Mouse (Mus musculus) ES-E14 (cell line): ENCODE measurements around the gene B3gat3. TPM values are rescaled to one million over a fixed set of nuclear protein-coding genes. Genes with fewer than 3 reads are reported as not detected.

Experiments used
- DNase-seq: peaks from one replicate; pipeline ENCODE4 v3.0.0-alpha.2; 2013; ENCODE audit warnings: low read depth, low spot score
- H3K27ac ChIP-seq: 2 replicates; pipeline ENCODE4 v1.5.1; 2012; ENCODE audit warnings: low read depth, mild to moderate bottlenecking, low read length, moderate library complexity, mixed read lengths; ENCODE audit not compliant: poor library complexity, insufficient read depth, severe bottlenecking
- H3K36me3 ChIP-seq: 2 replicates; pipeline ENCODE4 v1.6.1; 2012; ENCODE audit warnings: mild to moderate bottlenecking, low read length, moderate library complexity, mixed read lengths; ENCODE audit not compliant: control insufficient read depth, poor library complexity, insufficient read depth, severe bottlenecking
- H3K4me1 ChIP-seq, 2 experiments: fragments of 150-350 bp in 1 of 2; sonication (generic) in 1 of 2; 2 replicates each; pipeline ENCODE4 v1.6.1; 2012; ENCODE audit warnings: low read length in 2 of 2, mild to moderate bottlenecking in 1 of 2, mixed read lengths in 1 of 2; ENCODE audit not compliant: control insufficient read depth in 2 of 2, insufficient read depth in 2 of 2, poor library complexity in 1 of 2
- H3K4me3 ChIP-seq, 2 experiments: fragments of 150-350 bp in 1 of 2; sonication (generic) in 1 of 2; 2 replicates each; pipeline ENCODE4 v1.5.1; 2012; ENCODE audit warnings: low read length in 2 of 2, low read depth in 1 of 2, mild to moderate bottlenecking in 1 of 2, mixed read lengths in 1 of 2; ENCODE audit not compliant: insufficient read depth in 1 of 2, poor library complexity in 1 of 2, severe bottlenecking in 1 of 2
- H3K9ac ChIP-seq: 2 replicates; pipeline ENCODE4 v1.6.1; 2012; ENCODE audit warnings: low read depth, mild to moderate bottlenecking, low read length, mixed read lengths; ENCODE audit not compliant: poor library complexity, insufficient read depth, severe bottlenecking
- H3K9me3 ChIP-seq: fragments of 150-350 bp; sonication (generic); 2 replicates; pipeline ENCODE4 v1.6.1; 2012; ENCODE audit warnings: low read depth, mild to moderate bottlenecking, low read length; ENCODE audit not compliant: control insufficient read depth, insufficient read depth
- CHD2 ChIP-seq: IDR thresholded peaks from 2 replicates; pipeline ENCODE4 v1.6.1; 2014; ENCODE audit warnings: mild to moderate bottlenecking, low read depth, low read length, inconsistent platforms
- HCFC1 ChIP-seq: IDR thresholded peaks from 2 replicates; pipeline ENCODE4 v1.6.1; 2012; ENCODE audit warnings: low read length, inconsistent platforms, borderline replicate concordance; ENCODE audit not compliant: insufficient read depth
- MAFK ChIP-seq: IDR thresholded peaks from 2 replicates; pipeline ENCODE4 v1.6.1; 2014; ENCODE audit warnings: mild to moderate bottlenecking, low read depth, low read length, inconsistent platforms; ENCODE audit not compliant: insufficient read depth
- ZC3H11A ChIP-seq: IDR thresholded peaks from 2 replicates; pipeline ENCODE4 v1.6.1; 2012; ENCODE audit warnings: low read depth, mild to moderate bottlenecking, inconsistent platforms, low read length, borderline replicate concordance
- ZNF384 ChIP-seq: IDR thresholded peaks from 2 replicates; pipeline ENCODE4 v1.6.1; 2012; ENCODE audit warnings: low read depth, low read length, inconsistent platforms
- in situ Hi-C, 2 experiments: fragments of 600-800 bp; cut with MboI; formaldehyde crosslinking; loops; one replicate each; pipeline ENCODE4 v1.15.1; 2025; ENCODE audit warnings: low sequenced_read_pairs in 2 of 2, inconsistent platforms in 1 of 2; ENCODE audit not compliant: unreplicated experiment in 2 of 2
- total RNA-seq: library from RNA; depleted of rRNA; stranded (reverse); fragments of 300-350 nt; gene quantifications from 2 replicates; pipeline ENCODE4 v1.2.3, GENCODE M21; 2012

Gene B3gat3
- total RNA-seq, 1 experiment = 36.8 TPM

- no peak for DNase-seq
- Histone ChIP-seq H3K4me1 (peaks cover 0 to 8% of the 10 kb centered on the region in 2 experiments; a peak in 1 of 4 replicates), H3K36me3 (no peaks in the 10 kb centered on the region; the same call in 1 of the 2 replicates), H3K27ac (no peak overlapping the region; the same call in 1 of the 2 replicates), H3K4me3 (peak overlapping the region; percentile 83 to 85), H3K9ac (peak overlapping the region; percentile 45; the same call in 1 of the 2 replicates), H3K9me3 (no peaks in the 10 kb centered on the region)
- in situ Hi-C loops = no loop called here
- TF ChIP-seq MAFK = no peak
- no peak for TF ChIP-seq HCFC1
- TF ChIP-seq ZC3H11A = no peak
- no peak for TF ChIP-seq ZNF384
- no peak for TF ChIP-seq CHD2
Observed at GRCm38 (mm10) chr19:8928689-8929223, 8.6 kb downstream of the B3gat3 start.

GRCm38 (mm10) chr19:8929224-8930088 is 9.3 kb downstream of the B3gat3 start, which contains the start of the genes Rom1 and Eml3:
Gene Rom1 (minus strand): TSS chr19:8929356.
Gene Eml3 (plus strand): TSS chr19:8929552.
- peak; percentile 85 for DNase-seq
- Histone ChIP-seq H3K4me1 (peaks cover 0 to 8% of the 10 kb centered on the region in 2 experiments; a peak in 1 of 4 replicates), H3K9ac (peak within 1 kb of the TSS; percentile 80), H3K27ac (no peak within 1 kb of the TSS; the same call in 1 of the 2 replicates), H3K36me3 (no peaks in the 10 kb centered on the region; the same call in 1 of the 2 replicates), H3K4me3 (peak within 1 kb of the TSS; percentile 83 to 85), H3K9me3 (no peaks in the 10 kb centered on the region)
- TF ChIP-seq CHD2 = no peak
- peak; percentile 63; the same call in 1 of the 2 replicates for TF ChIP-seq MAFK
- in situ Hi-C loops = no loop called here

GRCm38 (mm10) chr19:8930117-8930516 is 9.9 kb downstream of the B3gat3 start:
- no peaks in the 10 kb centered on the region for H3K9me3 ChIP-seq
- peak overlapping the region; percentile 83 to 85 for H3K4me3 ChIP-seq
- no peak for TF ChIP-seq CHD2
- TF ChIP-seq ZNF384 = no peak
- TF ChIP-seq ZC3H11A = no peak
- TF ChIP-seq MAFK = no peak
- no peak for TF ChIP-seq HCFC1
- H3K4me1 ChIP-seq = peaks cover 0 to 8% of the 10 kb centered on the region in 2 experiments; a peak in 1 of 4 replicates
- DNase-seq = no peak
- H3K27ac ChIP-seq = no peak overlapping the region
- in situ Hi-C loops = no loop called here
- peak overlapping the region; percentile 80; the same call in 1 of the 2 replicates for H3K9ac ChIP-seq
- H3K36me3 ChIP-seq = peaks cover 2% of the 10 kb centered on the region; the same call in 1 of the 2 replicates

GRCm38 (mm10) chr19:8930771-8931170 is 10.6 kb downstream of the B3gat3 start:
- peaks cover 2% of the 10 kb centered on the region; the same call in 1 of the 2 replicates for H3K36me3 ChIP-seq
- no peak overlapping the region for H3K4me3 ChIP-seq
- H3K4me1 ChIP-seq = peaks cover 0 to 8% of the 10 kb centered on the region in 2 experiments; a peak in 1 of 4 replicates
- H3K9ac ChIP-seq = no peak overlapping the region
- no peak for TF ChIP-seq ZNF384
- no peak for TF ChIP-seq HCFC1
- TF ChIP-seq ZC3H11A = no peak
- TF ChIP-seq MAFK = no peak
- no peak for TF ChIP-seq CHD2
- DNase-seq = no peak
- H3K27ac ChIP-seq = no peak overlapping the region
- no peaks in the 10 kb centered on the region for H3K9me3 ChIP-seq
- in situ Hi-C loops = no loop called here
